Mouse (Mus musculus) megakaryocyte, embryonic 14.5 days (primary cell): Measurements from ENCODE around the gene Fndc3a.

Experiments
- FLI1 ChIP-seq: IDR thresholded peaks from 2 replicates; pipeline ENCODE4 v1.6.1; 2012; ENCODE audit warnings: low read length, inconsistent platforms, mixed read lengths
- GATA1 ChIP-seq: IDR thresholded peaks from 3 replicates; pipeline ENCODE4 v1.6.1; 2012; ENCODE audit warnings: mixed read lengths, low read length, inconsistent platforms, borderline replicate concordance

DNA sequence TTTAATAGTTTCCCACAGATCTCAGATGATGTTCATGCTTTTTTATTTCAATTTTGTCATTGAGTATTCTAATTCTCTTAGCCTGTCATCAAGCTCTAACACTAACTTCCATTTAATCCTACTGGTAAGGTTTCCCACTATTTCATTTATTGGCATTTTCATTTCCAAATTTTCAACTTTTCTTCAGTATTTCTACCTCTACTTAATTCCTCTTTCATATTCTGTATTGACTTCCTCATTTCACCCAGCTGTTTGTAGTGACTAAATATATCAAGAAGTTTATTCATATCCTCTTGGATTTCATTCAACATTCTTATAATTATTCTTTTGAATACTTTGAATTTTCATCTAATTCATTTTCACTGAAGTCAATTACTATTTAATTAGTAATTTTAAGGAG is 20.3 kb downstream of the Fndc3a start:
- TF ChIP-seq GATA1: no peak
- TF ChIP-seq FLI1: no peak
